Mouse (Mus musculus) liver, embryonic 14.5 days (tissue): Measurements from ENCODE around the gene Sdk1. TPM values are rescaled to one million over a fixed set of nuclear protein-coding genes. Genes with fewer than 3 reads are reported as not detected.

ENCODE experiments used
- ATAC-seq: fragments of 200-750 bp; cut with Nextera tagmentation; 2 replicates; pipeline ENCODE4 v1.8.0; 2017; ENCODE audit warnings: moderate number of reproducible peaks, mild to moderate bottlenecking, moderate library complexity; ENCODE audit not compliant: insufficient read depth
- DNase-seq, 3 experiments: peaks; one replicate each; pipeline ENCODE4 v3.0.0-alpha.2; 2012 to 2013; ENCODE audit warnings: low read depth in 3 of 3, low spot score in 3 of 3
- H3K27ac ChIP-seq: fragments of 300-500 bp; sonication (generic); 2 replicates; pipeline ENCODE4 v1.5.1; 2014; ENCODE audit warnings: moderate library complexity, mild to moderate bottlenecking, control low read depth, inconsistent platforms
- H3K27me3 ChIP-seq: fragments of 300-500 bp; sonication (generic); 2 replicates; pipeline ENCODE4 v1.6.1; 2014; ENCODE audit warnings: mild to moderate bottlenecking, low read length, moderate library complexity; ENCODE audit not compliant: control insufficient read depth, insufficient read depth
- H3K36me3 ChIP-seq: fragments of 300-500 bp; sonication (generic); replicated peaks from 2 replicates; pipeline ENCODE4 v1.6.1; 2014; ENCODE audit warnings: low read depth; ENCODE audit not compliant: control insufficient read depth, insufficient read depth
- H3K4me1 ChIP-seq, 2 experiments: fragments of 200-500 bp in 1 of 2; fragments of 300-500 bp in 1 of 2; sonication (generic) in 1 of 2; replicated peaks; 2 replicates each; pipeline ENCODE4 v1.6.1; 2012 to 2014; ENCODE audit warnings: antibody characterized with exemption in 1 of 2, inconsistent platforms in 1 of 2, low read length in 1 of 2; ENCODE audit not compliant: control insufficient read depth in 2 of 2, insufficient read depth in 2 of 2
- H3K4me2 ChIP-seq: fragments of 300-500 bp; sonication (generic); 2 replicates; pipeline ENCODE4 v1.6.1; 2014; ENCODE audit warnings: low read depth, mild to moderate bottlenecking, control low read depth, moderate library complexity
- H3K4me3 ChIP-seq, 2 experiments: fragments of 200-500 bp in 1 of 2; fragments of 300-500 bp in 1 of 2; sonication (generic) in 1 of 2; 2 replicates each; pipeline ENCODE4 v1.5.1; 2012 to 2014; ENCODE audit warnings: low read depth in 2 of 2, low read length in 2 of 2, mild to moderate bottlenecking in 2 of 2, control low read depth in 1 of 2, inconsistent platforms in 1 of 2, moderate library complexity in 1 of 2; ENCODE audit not compliant: insufficient read depth in 1 of 2
- H3K9ac ChIP-seq: fragments of 300-500 bp; sonication (generic); replicated peaks from 2 replicates; pipeline ENCODE4 v1.6.1; 2014; ENCODE audit warnings: mild to moderate bottlenecking, control low read depth, moderate library complexity
- H3K9me3 ChIP-seq: fragments of 300-500 bp; sonication (generic); 2 replicates; pipeline ENCODE4 v1.6.1; 2016; ENCODE audit warnings: low read length, mixed read lengths; ENCODE audit not compliant: control insufficient read depth
- CTCF ChIP-seq: IDR thresholded peaks from 2 replicates; pipeline ENCODE4 v1.5.1; 2016; ENCODE audit warnings: antibody characterized with exemption, low read depth, control low read depth
- EP300 ChIP-seq: IDR thresholded peaks from 2 replicates; pipeline ENCODE4 v1.6.1; 2016; ENCODE audit warnings: antibody characterized with exemption, low read depth
- WGBS: fragments of 180-500 bp; shearing (Covaris S2); extraction: QIAGEN DNeasy Blood & Tissue Kit; methylation state at CpG from one replicate; pipeline ENCODE4 v1.1.7; 2014; ENCODE audit not compliant: insufficient replicate concordance; 5-methylcytosine and 5-hydroxymethylcytosine counted together
- polyA plus RNA-seq, 2 experiments: library from polyadenylated mRNA; depleted of rRNA in 1 of 2; stranded (reverse) in 1 of 2; unstranded in 1 of 2; fragments of >200 nt; fragmentation: Nextera tagmentation in 1 of 2; extraction: Ambion mirVana in 1 of 2; gene quantifications; 2 replicates each; pipeline versions ENCODE4 v1.2.1 to v1.2.3; 2012 to 2014

The Sdk1 gene
- polyA plus RNA-seq, 2 experiments: 0.01 to 0.25 TPM

DNA sequence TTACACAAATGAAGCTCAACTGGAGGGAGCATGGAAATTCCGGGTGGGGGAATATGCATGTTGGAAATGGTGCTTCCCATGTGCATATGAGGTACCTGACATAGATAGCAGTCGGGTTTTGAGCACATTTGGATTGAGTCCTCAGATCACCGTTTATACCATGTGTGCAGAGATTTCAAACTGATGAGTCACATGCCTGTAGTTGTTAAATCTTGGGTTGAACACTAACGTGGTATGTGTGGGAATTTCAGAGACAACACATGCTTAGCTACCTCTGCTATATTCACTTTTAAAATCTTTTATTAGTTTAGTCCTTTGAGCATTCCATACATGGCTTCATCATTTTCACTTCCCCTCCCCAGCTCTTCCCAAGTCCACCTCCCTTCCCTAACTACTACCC lies 71.0 kb downstream of the Sdk1 start:
- Histone ChIP-seq H3K36me3 (no peaks in the 10 kb centered on the region), H3K27ac (no peak overlapping the region), H3K4me2 (no peak overlapping the region), H3K27me3 (no peaks in the 10 kb centered on the region), H3K9ac (no peak overlapping the region), H3K9me3 (no peaks in the 10 kb centered on the region), H3K4me1 (peaks cover 0 to 4% of the 10 kb centered on the region in 2 experiments; a peak in 1 of 4 replicates), H3K4me3 (no peak overlapping the region)
- no peak for ATAC-seq
- TF ChIP-seq EP300 (no peak), CTCF (no peak)
- DNase-seq: no peak
- WGBS: 58% methylated on average over 4 of the region's 4 CpGs

DNA sequence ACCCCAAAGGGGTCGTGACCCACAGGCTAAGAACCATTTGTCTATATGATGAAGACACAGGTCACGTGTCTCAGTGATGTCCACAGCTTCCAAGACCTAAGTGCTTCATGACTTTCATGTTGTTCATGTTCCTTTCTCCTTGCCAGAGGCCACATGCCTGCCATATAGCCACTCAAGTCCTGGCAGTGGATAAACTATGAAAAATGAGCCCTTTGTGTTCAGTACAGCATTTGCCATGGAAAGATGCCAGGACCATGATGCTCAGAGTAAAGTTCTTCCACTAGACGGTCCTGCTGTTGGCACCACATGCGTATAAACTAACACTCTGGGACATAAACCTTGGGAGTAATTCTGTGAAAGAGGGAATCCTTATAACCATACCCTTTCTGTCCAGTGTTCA lies 75.8 kb downstream of the Sdk1 start:
- peaks cover 0 to 2% of the 10 kb centered on the region in 2 experiments; a peak in 1 of 4 replicates for H3K4me1 ChIP-seq
- no peak overlapping the region for H3K4me2 ChIP-seq
- DNase-seq: no peak
- no peaks in the 10 kb centered on the region for H3K27me3 ChIP-seq
- H3K9ac ChIP-seq: no peak overlapping the region
- ATAC-seq: no peak
- H3K27ac ChIP-seq: no peak overlapping the region
- H3K4me3 ChIP-seq: no peak overlapping the region
- TF ChIP-seq CTCF (no peak), EP300 (no peak)
- H3K36me3 ChIP-seq: no peaks in the 10 kb centered on the region
- H3K9me3 ChIP-seq: no peaks in the 10 kb centered on the region
- WGBS: 63% methylated on average over 4 of the region's 4 CpGs

DNA sequence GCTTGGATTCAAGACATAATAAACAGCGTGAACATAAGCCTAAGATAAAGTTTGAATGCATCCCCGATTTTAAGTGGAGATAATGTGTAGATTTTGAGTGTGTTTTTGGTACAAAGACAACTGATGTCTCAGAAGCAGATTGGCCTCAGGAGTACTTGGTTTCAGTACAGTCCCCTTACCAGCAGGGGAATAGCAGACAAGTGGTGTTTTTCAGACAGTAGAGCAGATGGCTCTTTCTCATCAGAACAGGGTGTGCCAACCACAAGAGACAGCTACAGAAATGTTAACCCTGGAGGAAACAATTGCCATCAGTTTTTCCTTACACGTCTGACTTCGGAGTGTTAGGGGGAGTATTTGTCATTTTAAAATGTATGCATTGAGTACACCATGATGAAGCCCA lies 83.6 kb downstream of the Sdk1 start:
- TF ChIP-seq EP300 (no peak), CTCF (no peak)
- no peaks in the 10 kb centered on the region for H3K4me1 ChIP-seq
- H3K9ac ChIP-seq: no peak overlapping the region
- H3K4me3 ChIP-seq: no peak overlapping the region
- H3K4me2 ChIP-seq: no peak overlapping the region
- H3K27me3 ChIP-seq: no peaks in the 10 kb centered on the region
- H3K9me3 ChIP-seq: no peaks in the 10 kb centered on the region
- H3K36me3 ChIP-seq: no peaks in the 10 kb centered on the region
- DNase-seq (no peak), ATAC-seq (no peak)
- no peak overlapping the region for H3K27ac ChIP-seq
- WGBS: 51% methylated on average over 4 of the region's 4 CpGs

DNA sequence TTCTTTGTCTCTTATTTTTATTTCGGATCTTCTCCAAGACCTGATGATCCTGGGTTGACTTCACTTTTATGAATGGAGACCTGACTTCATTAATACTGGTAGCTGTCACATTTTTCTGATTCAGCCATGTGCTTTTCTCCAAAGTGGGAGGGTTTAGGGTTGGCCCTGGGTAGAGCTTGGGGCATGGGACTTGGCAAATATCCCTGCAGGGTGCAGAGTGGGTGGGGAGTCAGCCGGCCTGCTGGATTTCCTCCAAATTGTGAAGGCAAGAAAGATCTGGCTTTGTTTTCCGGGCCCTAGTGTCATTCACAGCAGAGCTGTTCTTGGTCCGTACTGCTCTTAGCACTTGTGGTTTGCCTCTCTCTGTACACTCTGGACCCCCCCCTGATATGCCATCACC lies 103.1 kb downstream of the Sdk1 start:
- Histone ChIP-seq H3K27me3 (no peaks in the 10 kb centered on the region), H3K4me1 (no peaks in the 10 kb centered on the region), H3K27ac (no peak overlapping the region), H3K4me2 (no peak overlapping the region), H3K9ac (no peak overlapping the region), H3K9me3 (no peaks in the 10 kb centered on the region), H3K4me3 (no peak overlapping the region), H3K36me3 (no peaks in the 10 kb centered on the region)
- WGBS: 55% methylated on average over 4 of the region's 4 CpGs
- TF ChIP-seq EP300: no peak
- TF ChIP-seq CTCF: no peak
- no peak for ATAC-seq
- no peak for DNase-seq

DNA sequence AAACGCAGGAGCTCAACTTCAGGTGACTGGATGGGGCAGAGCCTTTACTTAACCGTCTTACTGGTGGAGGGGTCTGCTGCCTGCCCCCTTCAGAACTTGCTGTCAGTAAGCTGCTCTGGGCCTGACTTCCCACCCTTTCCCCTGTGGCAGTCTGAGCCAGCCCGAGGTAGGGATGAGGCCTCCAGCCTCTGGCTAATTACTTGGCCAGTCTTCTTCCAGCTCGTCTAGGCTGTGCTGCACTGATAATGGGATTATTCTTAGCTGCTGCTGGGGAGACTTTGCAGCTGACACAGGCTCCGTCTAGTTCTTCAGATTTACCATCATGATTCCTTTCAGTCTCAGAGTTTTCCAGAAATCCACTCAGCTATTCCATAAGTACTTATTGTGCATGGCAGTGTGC lies 104.2 kb downstream of the Sdk1 start:
- Histone ChIP-seq H3K27ac (no peak overlapping the region), H3K27me3 (no peaks in the 10 kb centered on the region), H3K9ac (no peak overlapping the region), H3K4me3 (no peak overlapping the region), H3K9me3 (no peaks in the 10 kb centered on the region), H3K4me2 (no peak overlapping the region), H3K4me1 (no peaks in the 10 kb centered on the region), H3K36me3 (no peaks in the 10 kb centered on the region)
- DNase-seq (no peak), ATAC-seq (no peak)
- 60% methylated on average over 5 of the region's 5 CpGs for WGBS
- no peak for TF ChIP-seq EP300
- no peak for TF ChIP-seq CTCF

DNA sequence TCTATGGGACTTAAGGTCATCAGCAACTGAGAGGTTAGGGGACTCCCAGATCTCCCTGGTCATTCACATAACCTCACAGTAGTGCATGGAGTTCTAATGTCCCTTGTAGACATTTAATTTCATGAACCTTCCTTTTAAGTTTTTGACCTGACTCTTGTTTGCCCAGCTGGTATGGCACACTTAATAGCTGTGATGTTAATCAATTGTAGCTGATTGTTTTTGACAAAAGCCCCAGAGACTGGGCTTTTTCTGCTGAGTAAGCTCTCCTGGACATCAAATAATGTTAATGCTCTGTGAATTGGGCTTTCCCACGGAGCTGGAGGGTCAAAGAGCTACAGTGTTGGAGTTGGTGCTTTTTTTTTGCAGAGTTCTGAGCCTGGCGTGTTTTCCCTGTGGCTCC lies 121.4 kb downstream of the Sdk1 start:
- Histone ChIP-seq H3K4me3 (no peak overlapping the region), H3K27ac (no peak overlapping the region), H3K36me3 (no peaks in the 10 kb centered on the region), H3K4me1 (no peaks in the 10 kb centered on the region), H3K9me3 (no peaks in the 10 kb centered on the region), H3K4me2 (no peak overlapping the region), H3K9ac (no peak overlapping the region), H3K27me3 (no peaks in the 10 kb centered on the region)
- DNase-seq: no peak
- WGBS: 35% methylated on average over 2 of the region's 2 CpGs
- TF ChIP-seq EP300: no peak
- no peak for TF ChIP-seq CTCF
- no peak for ATAC-seq
